Mouse (Mus musculus) cerebellum, postnatal 10 days (tissue): ENCODE measurements around the gene Rcsd1.

ENCODE experiments used
- DNase-seq, 2 experiments: peaks; one replicate each; pipeline ENCODE4 v3.0.0; 2021; ENCODE audit warnings: mixed read lengths in 2 of 2

The Rcsd1 gene

DNA sequence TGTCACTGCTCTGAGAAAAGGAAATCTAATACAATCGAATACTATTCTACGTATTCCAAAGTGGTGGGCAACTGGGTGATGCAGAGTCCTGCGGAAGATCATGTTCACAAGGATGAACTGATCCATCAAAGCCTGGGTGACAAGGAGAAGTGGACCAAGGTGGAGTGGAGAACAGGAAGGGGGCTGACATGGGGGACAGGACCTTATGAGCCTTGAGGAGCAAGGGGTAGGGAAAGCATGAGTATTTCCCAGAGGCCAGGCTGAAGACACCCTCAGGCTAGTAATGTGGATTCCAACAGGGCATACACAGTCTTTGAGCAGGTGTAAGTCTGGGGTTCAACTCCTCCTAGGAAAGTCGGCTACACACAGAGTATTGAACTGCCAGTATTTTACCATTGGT, 6.9 kb upstream of the Rcsd1 start:
- no peak for DNase-seq

DNA sequence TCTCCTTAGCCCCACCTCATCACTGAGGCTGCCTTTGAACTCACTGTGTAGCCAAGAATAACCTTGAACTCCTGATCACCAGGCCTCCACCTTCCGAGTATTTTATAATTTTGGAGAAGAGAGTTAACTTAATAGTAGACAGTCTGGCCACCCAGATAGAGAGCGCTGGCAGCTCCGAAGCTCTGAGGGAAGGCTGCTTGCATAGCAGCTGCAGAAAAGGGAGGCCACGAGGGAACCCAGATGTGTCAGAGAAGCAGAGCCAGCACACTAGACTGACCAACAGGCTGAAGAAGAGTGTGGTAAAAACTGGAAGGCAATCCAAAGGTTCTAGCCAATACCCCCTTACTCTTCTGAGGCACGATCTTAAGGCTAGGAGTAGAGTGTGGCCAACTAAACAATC, 4.2 kb upstream of the Rcsd1 start:
- DNase-seq = no peak

DNA sequence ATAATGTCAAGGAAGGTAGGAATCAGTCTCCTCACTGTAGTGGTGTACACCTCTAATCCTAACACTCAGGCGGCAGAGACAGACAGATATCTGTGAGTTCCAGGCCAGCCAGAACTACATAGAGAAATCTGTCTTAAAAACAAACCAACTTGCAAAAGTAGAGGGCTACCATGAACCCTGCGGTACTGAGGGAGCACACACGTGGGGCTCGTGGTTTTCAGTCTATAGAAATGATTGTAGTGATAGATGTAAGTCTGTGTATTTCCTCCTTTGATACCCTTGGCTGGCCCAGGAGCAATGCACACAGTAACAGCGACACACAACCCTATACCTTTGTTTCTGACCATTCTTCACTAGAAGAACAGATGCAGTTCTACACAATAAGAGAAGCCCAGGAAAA, 2.4 kb upstream of the Rcsd1 start:
- no peak for DNase-seq

DNA sequence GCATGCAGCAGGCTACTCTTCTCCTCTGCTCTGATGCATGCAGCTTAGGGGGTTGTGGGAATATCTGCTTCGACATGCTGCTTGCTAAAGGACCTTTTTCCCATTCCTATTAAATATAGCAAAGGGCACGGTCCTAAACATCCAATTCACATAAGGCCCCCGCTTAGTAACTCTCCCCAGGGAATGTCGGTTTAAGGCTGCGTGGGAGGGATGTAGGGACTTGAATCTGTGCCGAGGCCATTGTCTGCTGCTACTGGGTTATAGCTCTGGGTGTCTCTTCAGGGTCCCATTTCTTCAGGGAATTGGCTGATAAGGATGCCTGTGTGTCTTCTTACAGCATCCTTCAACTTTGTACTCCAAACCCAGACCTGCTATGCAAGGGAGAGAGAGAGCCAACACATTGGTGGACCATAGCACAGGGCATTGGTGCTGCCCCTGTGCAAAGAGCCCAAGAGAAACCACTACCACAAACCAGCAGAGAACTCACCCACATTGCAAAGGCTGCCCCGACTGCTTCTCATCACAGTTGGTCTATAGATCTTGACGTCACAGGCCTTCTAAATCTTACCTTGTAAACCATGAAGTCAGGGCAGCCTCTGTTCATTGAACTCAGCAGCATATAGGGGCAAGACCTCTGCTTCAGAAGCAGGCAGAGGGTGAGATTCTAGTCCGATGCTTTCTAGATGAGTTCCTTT, 724 bp downstream of the Rcsd1 start:
- DNase-seq = no peak

DNA sequence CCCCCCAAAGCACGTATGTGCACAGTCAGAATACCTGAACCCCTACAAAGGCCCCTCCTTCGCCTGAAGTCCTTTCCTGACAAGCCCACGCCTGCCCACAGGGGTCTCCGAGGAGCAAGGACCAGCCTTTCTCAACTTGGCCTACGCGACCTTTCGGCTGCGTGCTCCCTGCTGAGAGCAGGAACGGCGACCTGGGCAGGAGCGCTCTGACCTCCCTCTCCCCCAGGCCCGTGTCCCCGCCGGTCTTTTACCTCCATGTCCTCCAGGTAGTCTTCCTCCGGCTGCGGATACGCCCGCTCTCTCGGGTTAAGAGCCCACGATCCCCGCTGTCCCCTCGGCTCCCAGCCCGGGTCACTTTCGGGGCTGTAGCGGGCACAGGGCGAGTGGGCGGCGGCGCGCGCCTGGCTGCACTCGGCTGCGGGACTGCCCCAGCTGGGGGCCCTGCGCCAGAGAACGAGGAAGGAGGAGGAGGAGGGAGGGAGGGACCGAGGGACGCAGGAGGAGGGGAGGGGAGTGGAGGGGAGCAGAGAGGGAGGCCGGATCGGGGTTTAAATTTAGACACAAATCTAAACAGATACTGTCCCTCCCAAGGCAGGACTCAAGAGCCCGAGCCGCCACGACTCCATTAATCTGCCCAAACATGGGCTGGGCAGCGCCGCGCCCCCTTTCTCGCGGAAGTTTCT, 1.8 kb downstream of the Rcsd1 start:
- peak; percentile 44 to 62 for DNase-seq

DNA sequence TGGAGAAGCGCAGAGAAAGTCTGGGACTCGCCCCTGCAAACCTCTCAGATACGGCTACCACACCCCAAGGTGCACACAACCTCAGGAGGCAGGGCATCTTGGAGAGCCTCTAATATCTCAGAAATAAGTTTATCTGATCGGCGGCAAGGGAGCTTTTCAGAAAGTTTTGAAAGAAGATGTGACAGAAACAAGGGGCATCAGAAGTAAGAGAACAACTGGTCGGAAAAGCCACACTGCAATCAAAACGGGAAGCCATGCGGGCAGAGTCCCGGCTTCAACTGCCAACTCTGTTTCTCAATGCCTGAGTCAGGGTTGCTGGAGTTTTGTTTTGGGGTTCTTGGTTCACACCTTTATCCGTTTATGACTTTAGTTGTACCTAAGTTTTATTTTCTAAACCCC, 2.3 kb downstream of the Rcsd1 start:
- no peak for DNase-seq

DNA sequence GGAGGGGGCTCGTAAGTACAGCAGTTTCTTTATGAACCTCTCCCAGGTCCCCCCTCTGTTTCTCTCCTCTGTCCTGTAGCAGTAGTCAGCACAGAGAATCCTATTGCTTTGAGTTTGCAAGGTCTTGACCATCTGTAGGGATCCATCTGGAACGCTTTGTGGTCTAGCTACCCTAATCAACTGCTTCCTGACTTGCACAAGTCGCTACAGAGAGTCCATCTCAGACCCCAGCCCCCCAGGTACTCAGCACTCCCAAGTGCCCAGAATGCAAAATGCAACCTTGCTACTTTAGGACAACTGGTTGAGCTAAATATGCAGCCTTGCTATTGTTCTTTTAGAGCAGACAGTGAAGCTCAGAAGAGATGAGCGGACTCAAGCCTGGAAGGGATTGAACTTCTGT, 3.1 kb downstream of the Rcsd1 start:
- no peak for DNase-seq

DNA sequence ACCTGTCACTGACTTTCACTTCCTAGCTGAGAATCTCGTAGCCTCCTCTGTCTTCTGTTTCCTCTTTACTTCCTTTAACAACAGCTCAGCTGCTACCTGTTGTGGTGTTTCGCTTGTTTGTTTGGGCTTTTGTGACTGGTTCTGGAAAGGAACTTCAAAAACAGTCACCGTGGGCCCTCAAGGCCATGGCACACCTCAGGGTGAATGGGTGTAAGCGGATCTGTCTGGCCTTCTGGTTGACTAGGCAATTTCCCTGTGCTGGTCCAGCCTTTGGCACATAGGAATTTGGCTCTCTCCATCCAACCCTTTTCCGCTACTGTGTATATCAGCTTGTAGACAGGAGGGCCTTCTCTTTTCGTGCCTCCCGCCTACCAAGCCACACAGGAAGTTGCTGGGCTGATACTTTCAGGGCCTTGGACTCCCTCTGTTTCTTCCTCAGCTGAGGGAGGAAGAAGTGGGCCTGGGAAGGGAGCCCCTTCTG, 3.6 kb downstream of the Rcsd1 start:
- DNase-seq = no peak

DNA sequence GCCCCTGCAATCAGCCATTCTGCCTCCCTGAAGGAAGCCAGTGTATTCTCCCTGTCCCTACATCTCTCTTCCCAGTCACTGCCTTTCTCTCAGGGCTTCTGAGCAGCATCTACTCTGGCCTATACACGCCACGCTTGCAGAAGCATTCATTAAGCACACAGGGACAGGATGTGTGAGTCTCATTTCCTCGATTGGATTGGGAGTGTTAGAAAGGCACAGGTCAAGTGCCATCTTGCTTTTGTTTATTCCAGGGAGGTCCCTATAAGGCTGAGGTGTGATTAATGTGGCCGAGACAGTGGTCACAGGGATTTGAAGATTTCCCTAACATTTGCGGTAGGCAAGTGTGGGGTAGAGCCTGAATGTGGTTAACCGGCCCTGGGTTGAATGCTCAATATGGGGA, 4.2 kb downstream of the Rcsd1 start:
- DNase-seq = no peak

DNA sequence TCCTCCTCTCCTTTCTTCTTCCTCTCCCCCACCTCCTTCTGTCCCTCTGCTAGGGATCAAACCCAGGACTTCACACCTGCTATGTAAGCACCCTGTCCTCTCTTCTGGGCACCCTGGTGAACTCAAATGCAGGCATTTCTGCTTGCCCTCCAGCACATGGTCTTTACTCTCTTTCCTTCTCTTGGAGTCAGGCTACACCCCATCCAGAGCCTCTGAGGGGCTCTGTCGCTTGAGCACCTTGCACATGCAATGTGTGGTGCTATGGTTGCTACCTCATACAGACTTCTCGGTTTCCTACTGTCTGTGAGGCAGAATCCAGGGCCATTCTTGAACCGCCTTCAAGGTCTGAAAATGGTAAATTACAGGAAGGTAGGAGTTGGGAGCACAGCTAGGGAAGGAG, 4.7 kb downstream of the Rcsd1 start:
- no peak for DNase-seq

DNA sequence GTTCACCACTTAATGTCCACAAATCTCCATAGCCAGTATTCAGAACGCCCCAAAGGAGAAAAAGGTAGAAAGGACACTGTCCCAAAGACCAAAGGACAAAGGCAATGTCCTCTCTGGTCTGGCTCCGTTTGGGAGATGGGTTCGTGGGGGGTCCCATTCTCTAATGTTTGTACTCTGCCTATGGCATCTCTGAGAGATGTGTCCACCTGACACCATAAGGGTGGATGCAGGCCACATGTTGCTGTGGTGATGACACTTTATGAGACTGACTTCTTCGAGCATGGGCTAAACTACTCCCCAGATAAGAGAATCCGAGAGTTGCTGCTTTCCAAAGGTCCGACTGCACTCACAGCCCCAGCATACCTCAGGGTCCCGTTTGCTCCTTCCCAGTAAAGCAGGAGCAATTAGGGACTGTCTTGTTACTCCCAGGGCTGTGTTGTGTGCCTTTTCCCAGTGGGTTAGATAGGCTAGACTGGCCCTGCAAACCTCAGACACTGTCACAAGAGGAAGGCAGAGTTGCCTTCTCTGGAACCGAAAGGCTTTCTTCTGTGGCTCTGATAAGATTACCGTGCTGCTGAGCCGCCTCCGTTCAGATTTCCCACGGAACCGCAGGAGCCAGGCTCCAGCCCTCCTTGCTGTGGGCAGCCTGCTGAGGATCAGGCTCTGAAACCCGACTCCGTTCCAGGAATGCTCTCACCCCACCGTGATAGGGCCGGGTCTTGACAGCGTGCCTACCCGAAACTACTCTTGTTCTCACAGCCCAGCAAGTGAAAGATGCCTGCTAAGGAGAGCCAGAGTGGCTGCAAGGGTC, 7.1 kb downstream of the Rcsd1 start:
- DNase-seq = peak in 1 of 2 experiments; percentile 10

DNA sequence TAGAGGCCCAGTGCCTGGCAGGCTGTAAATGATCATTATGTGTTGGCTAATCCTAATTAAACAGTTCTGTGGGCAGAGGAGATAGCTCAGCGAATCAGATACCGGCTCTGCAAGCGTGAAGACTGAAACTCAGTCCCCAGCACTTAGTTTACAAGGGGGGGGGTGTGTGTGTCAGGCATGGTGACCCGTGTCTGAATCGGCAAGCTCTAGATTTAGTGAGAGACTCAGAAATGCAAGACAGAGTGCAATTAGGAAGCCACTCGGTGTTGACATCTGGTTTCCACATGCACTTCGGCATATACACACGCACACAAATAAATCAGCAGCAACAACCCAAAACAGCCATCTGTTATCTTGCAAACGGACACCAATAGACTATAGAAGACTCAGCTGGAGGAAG, 8.0 kb downstream of the Rcsd1 start:
- DNase-seq = no peak

DNA sequence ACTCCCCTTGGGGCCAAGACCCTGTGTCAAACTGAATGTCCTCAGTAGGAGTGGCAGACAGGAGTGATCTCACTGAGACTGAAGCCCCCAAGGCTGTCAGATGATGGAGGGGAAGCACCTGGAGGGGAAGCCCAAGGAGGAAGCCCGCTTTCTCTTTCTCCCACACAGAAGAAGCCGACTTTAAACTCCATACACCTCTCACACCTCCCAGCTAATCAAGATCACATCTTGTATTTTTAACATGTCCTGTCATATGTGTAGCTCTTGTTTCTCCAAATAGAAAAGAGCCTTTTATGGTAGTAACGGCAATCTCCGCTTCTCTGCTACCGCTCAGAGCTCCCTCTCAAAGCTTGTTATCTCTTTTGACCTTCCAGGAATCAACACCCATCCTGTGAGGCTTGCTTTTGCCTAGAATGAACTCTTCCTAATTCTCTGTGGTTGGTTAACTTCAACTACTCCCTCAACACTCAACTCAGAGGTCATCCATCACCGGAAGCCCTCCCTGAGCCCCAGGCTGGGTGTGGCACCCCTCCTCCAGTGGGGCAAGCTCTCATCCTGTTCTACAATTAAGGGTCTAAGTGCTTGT, 8.5 kb downstream of the Rcsd1 start:
- no peak for DNase-seq

DNA sequence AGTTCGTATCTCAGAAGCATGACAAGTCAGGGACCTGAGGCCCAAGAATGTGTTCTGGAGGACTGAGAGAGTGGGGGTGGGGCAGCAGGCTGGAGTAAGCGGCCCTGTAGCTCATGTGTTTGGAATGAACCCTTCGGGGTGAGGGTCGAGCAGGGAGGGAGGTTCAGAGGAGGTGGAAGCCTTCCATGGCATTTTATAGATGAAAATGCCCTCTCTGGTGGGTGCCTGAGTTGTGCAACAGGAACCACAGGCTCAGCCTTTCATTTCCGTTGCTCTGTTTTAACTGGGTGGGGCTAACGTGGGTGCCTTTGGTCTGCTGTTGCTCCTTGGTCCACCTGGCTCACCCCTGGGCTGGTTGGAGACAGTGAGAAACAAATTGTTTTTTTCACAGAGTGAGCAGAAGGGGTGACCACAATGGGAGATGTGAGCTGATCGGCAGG, 9.2 kb downstream of the Rcsd1 start:
- DNase-seq = no peak

DNA sequence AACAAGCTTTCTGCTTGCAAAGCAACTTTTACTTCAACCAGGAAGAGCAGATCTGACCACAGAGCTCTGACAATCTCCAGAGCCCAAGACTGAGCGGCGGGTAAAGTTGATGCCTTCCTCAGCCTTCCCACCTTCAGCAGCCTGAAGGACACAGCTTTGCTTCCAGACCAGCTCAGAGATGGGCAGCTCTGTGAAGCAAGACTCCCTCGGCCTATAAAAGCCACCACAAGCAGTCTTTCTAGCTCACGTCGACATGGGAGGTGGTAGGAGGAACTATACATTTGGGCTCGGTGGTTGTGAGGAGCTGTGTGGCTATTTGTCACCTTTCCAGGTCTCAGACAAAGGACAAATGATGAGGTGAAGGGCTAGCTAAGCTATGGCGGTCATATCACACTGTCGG, 11.9 kb downstream of the Rcsd1 start:
- DNase-seq = no peak

DNA sequence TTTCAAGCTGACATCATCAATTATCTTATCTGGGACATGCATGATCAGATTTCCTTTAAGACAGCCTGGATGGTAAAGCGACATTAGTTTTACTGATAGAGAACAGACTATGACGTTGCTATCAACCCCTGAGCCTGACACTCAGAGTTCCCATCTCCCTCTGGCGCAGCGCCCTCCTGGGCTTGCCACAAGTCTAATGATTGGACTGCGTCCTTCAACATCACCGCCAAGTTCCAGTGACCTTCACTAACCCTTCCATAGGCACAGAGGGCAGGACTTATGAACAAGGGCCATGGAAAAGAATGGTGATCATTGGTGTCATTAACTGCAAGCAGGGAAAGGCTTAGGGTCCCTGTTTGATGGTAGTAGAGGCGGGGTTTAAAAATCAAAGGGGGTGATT, 12.7 kb downstream of the Rcsd1 start:
- DNase-seq = no peak

DNA sequence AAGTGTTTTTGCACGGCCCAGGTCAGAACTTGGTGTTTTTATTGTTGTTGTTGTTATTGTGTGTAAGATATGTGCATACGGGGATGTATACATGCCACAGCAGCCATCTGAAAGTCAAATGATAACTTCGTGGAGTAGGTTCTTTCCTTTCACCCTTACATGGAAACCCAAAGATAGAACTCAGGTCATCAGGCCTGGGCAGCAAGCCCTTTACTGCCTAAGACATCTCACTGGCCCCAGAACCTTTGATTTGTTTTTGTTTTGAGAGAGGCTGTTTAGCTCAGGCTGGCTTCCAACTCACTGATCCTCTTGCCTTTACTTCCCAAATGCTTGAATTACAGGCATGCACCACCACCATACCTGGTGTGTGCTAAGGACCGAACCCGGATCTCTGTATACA, 13.5 kb downstream of the Rcsd1 start:
- no peak for DNase-seq

DNA sequence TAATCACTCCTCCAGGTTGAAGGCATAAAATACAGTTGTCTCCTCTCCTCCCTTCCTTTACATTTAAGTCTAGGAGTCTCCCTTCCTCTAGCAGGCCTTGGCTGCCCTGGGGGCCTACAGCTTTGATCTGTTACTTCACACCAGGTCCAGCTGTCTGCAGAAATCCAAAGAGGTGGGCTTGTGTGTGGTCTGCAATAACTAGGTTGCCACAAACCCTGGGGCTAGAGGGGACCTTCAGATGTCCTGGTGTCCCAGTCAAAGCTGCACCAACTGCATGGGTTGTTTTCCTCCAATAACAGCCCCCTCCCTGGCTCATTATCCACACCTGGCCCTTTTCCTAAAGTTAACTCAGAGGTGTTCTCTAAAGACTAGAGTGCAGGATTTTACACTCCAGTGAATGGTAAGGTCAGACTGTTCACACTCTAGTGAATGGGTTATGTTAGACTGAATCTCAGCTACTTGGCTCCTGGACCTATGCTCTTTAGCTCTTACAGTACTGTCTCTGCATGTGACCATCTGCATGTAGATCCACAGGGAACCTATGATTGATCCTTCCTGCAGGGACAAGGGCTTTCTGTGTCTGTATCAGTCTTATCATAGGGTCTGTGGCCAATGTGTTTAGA, 14.1 kb downstream of the Rcsd1 start:
- no peak for DNase-seq

DNA sequence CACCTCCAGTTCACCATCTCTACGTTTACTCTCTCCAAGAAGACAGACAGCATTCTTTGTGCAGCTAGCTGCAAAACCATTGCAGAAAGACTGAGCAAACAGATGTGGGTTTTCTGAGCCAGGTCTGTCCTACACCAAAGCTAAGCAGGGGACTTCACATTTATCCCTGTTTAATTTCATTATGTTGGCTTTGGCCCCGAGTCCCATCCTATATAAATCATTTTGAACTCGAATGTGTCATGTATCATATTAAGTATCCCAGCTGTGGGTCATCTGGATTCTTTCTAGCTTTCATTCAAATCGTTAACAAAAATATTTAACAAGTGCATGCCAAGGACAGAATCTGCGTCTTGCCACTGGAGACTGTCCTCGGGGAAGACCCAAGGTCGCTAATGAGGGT, 15.7 kb downstream of the Rcsd1 start:
- DNase-seq = no peak

DNA sequence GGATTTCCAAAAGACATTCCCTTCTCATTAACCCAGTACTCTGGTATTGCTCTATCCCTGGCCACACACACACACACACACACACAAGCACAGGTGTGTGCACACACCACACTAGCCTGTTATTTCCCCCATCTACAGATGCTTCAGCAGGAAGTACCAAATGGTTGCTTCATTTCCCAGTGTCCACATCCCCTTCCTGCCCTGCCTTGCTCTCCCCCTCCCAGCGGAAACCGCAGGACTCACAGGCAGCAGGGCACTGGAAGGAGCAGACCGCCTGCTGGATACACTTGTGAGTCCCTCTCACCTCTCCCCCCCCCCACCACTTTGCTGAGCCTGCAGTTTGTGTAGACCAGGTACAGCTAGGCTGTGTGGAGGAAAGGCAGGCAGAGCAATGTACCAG, 18.0 kb downstream of the Rcsd1 start:
- DNase-seq = no peak

DNA sequence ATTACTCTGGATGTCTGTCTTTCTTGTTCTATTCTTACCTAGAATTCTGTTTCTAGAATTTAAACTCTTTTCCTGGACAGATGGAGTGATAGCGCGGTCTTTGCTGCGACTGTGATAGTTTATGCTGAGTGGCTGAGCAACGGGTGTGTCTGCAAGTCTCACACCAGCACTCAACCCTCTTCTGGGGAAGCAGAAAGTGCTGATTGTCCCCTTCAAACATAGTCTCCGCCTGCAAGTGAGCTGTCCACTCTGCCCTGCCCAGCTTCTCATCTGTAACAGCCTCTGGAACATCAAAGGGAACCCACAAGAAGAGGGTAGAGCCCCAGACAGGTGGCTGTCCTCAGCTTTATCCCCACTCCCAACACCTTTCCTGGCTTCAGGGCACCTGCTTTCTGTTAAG, 19.7 kb downstream of the Rcsd1 start:
- no peak for DNase-seq

DNA sequence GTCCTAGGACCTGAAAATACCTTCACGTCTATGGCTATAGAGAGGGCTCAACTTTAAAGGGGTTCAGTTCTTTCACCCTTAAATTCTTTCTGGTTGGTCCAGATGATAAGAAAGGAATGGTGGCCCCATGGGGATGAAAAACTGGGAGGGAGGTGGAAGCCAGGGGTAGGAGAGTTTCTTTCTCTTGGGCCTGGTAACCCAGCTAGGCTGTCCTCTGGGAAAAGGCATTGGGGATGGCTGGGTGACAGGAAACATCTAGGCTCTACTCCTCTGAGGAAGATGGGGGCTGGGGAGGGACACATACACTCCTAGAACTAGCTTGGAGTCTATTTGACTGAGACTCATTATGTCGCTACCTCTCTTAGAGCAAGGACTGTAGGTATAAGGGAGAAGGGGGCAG, 21.7 kb downstream of the Rcsd1 start:
- DNase-seq = no peak

DNA sequence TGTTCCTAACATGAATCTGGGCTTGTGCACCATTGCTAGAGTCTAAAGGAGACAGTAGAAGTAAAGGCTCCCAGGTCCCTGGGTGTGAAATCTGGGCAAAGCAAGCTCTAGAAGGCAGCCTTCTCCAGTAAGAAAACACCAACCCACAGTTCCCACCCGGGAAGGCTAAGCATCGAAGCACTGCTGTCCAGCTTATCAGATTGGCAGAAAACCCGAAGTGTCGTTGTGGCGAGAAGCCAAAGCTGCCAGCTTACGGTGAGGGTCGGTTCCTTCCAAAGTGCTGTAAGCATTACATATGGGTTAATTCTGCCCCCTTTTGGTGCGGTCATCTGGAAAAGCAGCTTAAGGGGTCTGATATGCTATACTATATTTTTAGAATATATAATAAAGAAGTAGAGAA, 22.6 kb downstream of the Rcsd1 start:
- peak; percentile 58 to 62 for DNase-seq
